In the genomic region with DNA sequence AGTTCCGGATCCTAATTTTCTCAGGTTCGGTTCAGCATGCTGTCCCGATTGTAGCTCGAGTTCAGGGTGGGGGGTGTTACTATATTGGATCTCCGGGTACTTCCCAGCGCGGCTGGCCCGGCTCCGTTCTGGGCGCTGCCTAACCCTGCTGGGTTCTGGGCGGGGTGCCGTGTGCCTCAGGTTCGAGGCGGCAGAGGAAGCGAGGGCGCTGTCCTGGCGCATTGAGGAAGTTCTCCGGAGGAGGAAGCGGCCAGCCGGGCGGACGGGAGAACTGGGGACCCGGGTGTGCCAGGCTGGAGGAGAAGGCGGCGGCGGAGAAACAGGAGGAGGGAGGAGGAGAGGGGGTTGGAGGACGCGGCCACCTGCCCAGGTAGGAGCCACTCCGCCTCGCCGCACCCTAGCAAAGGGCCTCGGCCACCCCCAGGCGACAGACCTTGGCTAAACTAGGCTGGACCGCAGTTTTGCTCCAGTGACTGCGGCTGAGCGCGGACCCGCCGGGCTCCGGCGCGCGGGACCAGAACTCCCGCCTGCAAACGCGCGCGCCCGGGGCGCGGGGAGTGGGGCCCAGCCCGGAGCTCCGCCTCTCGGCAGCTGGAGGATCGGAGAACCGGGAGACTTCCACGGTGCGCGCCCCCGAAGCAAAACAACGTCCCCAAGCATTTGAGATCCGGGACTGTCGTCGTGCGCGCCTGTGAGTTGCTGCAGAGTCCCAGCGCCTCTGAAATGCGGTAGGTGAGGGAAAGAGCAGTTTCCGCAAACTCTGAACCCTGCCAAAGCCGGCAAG, we compare ENCODE assay signal across 1 mouse cellular context.
TF ChIP-seq lines count a peak whose summit lies in the region.

Gene Syk, plus strand, starts transcription at position 296 of the 784 bp plus-strand sequence.

TF ChIP-seq in MEL, 35 proteins besides CTCF, POLR2A, EP300 and RAD21 (continued from another document):
- TF ChIP-seq TBP (IDR thresholded peaks at IDR 0.05; ENCODE audit: low read depth, low read length) (0 out of 2 replicates have a peak, but pooled peaks have one; percentile 26), MEF2A (IDR thresholded peaks at IDR 0.05; ENCODE audit: extremely low read depth, insufficient replicate concordance, low read depth, low read length, poor library complexity, severe bottlenecking) (no peak), CHD1 (IDR thresholded peaks at IDR 0.05; ENCODE audit: low read depth, low read length) (no peak), JUND (IDR thresholded peaks at IDR 0.05; ENCODE audit: low read depth, low read length) (no peak), ETS1 (IDR thresholded peaks at IDR 0.05; ENCODE audit: low read depth, low read length) (no peak), NELFE (IDR thresholded peaks at IDR 0.05; ENCODE audit: low read depth, low read length) (peak; percentile 38; the same call in 1 of the 2 replicates), GATA1 (IDR thresholded peaks at IDR 0.05; ENCODE audit: low read depth, low read length) (no peak), BHLHE40 (IDR thresholded peaks at IDR 0.05; ENCODE audit: borderline replicate concordance, low read depth, low read length) (no peak), GABPA (IDR thresholded peaks at IDR 0.05; ENCODE audit: low read depth, low read length) (no peak), MAZ (IDR thresholded peaks at IDR 0.05; ENCODE audit: low read depth, low read length) (no peak), SIN3A (IDR thresholded peaks at IDR 0.05; ENCODE audit: low read length) (peak; percentile 15; the same call in 1 of the 2 replicates), HCFC1 (IDR thresholded peaks at IDR 0.05; ENCODE audit: low read depth, low read length) (0 out of 2 replicates have a peak, but pooled peaks have one; percentile 28), TAL1 (IDR thresholded peaks at IDR 0.05; ENCODE audit: low read length) (no peak), E2F4 (IDR thresholded peaks at IDR 0.05; ENCODE audit: borderline replicate concordance, low read depth, low read length) (no peak), ZKSCAN1 (IDR thresholded peaks at IDR 0.05; ENCODE audit: low read depth, low read length) (no peak), ZC3H11A (IDR thresholded peaks at IDR 0.05; ENCODE audit: low read depth, low read length) (no peak), ZMIZ1 (IDR thresholded peaks at IDR 0.05; ENCODE audit: low read depth, low read length) (no peak), MXI1 (IDR thresholded peaks at IDR 0.05; ENCODE audit: low read depth, low read length) (peak; percentile 28; the same call in 1 of the 2 replicates), TCF12 (IDR thresholded peaks at IDR 0.05; ENCODE audit: low read depth, low read length) (0 out of 2 replicates have a peak, but pooled peaks have one; percentile 5), ZNF384 (IDR thresholded peaks at IDR 0.05; ENCODE audit: low read depth, low read length) (no peak), ELF1 (IDR thresholded peaks at IDR 0.05; ENCODE audit: low read depth, low read length) (0 out of 2 replicates have a peak, but pooled peaks have one; percentile 31), USF1 (IDR thresholded peaks at IDR 0.05; ENCODE audit: low read depth, low read length) (no peak), POLR2AphosphoS5 (IDR thresholded peaks at IDR 0.05; ENCODE audit: borderline replicate concordance, low read depth, low read length) (no peak), NRF1 (IDR thresholded peaks at IDR 0.05; ENCODE audit: insufficient read depth, low read depth, low read length, poor library complexity, severe bottlenecking) (no peak), KAT2A (conservative IDR thresholded peaks at IDR 0.05; ENCODE audit: low read depth, low read length) (no peak), UBTF (IDR thresholded peaks at IDR 0.05; ENCODE audit: borderline replicate concordance, insufficient read depth, low read depth, low read length) (0 out of 2 replicates have a peak, but pooled peaks have one; percentile 58), POLR2AphosphoS2 (IDR thresholded peaks at IDR 0.05; ENCODE audit: low read length) (no peak), CHD2 (IDR thresholded peaks at IDR 0.05; ENCODE audit: low read length) (no peak), MAX (IDR thresholded peaks at IDR 0.05; ENCODE audit: low read length) (0 out of 2 replicates have a peak, but pooled peaks have one; percentile 16), MYC (IDR thresholded peaks at IDR 0.05; ENCODE audit: low read depth, low read length) (no peak), SMC3 (IDR thresholded peaks at IDR 0.05; ENCODE audit: low read depth, low read length) (no peak), MAFK (IDR thresholded peaks at IDR 0.05; ENCODE audit: borderline replicate concordance, low read depth, low read length) (no peak)
TF ChIP-seq in MEL: peak in this region for 9.
